Mouse (Mus musculus): Measurements from ENCODE around the gene Myo18b. TPM values are rescaled to one million over a fixed set of nuclear protein-coding genes. Genes with fewer than 3 reads are reported as not detected.

Myo18b gene
- polyA plus RNA-seq, 1 experiment from 2014 or later: 0.14 TPM

DNA sequence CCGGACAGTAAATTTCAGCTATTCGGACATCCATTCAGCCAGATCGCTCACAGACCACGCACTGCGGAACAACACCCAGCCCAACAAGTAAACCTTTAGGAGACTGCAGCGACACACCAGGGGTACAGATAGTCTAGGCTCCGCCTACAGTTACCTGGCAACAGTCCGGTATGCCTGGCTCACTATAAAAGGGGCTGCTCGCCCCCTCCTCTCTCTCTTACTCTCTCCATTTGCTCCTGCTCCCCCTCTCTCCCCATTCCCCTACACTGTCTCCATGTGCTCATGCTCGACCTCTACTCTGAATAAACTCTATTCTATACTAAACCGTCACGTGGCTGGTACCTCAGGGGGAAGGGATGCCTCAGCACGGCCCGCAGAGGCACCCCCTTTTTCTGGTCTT is 240.6 kb downstream of the Myo18b start:
- Histone ChIP-seq H3K4me3 (ENCODE audit: low read depth, low read length) (no peak overlapping the region), H3K27me3 (ENCODE audit: control insufficient read depth, insufficient read depth, low read length) (peaks cover 3% of the 10 kb centered on the region), H3K4me1 (ENCODE audit: control insufficient read depth, insufficient read depth, low read length) (peaks cover 2% of the 10 kb centered on the region), H3K9ac (replicated peaks; ENCODE audit: low read length) (no peak overlapping the region), H3K4me2 (ENCODE audit: low read depth, low read length) (peak overlapping the region; percentile 19), H3K27ac (replicated peaks; ENCODE audit: low read depth, low read length) (no peak overlapping the region), H3K36me3 (replicated peaks; ENCODE audit: control insufficient read depth, insufficient read depth, low read depth, low read length) (no peaks in the 10 kb centered on the region), H3K9me3 (replicated peaks; ENCODE audit: control insufficient read depth, low read length) (no peaks in the 10 kb centered on the region)
- peak; percentile 61 for ATAC-seq (replicated peaks; ENCODE audit: insufficient number of reproducible peaks, low FRiP score, low TSS enrichment, low read depth)
- WGBS: 4% methylated on average over 14 of the region's 14 CpGs
- no peak for DNase-seq (ENCODE audit: low spot score)

DNA sequence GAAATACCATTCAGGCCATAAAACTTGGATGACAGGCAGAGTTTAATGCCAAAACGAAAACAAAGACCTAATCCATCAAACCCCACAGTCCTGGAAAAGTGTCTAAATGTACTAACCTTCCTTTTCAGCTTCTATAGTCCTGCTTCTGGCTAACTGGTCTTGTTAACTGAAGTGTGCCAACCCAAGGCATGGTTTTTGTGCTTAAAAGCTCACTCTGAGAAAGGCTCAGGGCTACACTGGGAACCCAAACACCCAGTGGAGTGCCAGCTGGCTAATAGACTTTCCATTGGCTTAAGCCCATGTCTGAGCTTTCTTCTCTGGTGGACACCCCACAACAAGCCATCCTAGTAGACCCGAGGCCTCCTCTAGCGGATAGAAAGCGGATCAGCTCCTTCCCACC is 244.1 kb downstream of the Myo18b start:
- Histone ChIP-seq H3K4me3 (ENCODE audit: low read depth, low read length) (no peak overlapping the region), H3K27ac (replicated peaks; ENCODE audit: low read depth, low read length) (no peak overlapping the region), H3K4me2 (ENCODE audit: low read depth, low read length) (no peak overlapping the region), H3K9me3 (replicated peaks; ENCODE audit: control insufficient read depth, low read length) (no peaks in the 10 kb centered on the region), H3K9ac (replicated peaks; ENCODE audit: low read length) (no peak overlapping the region), H3K36me3 (replicated peaks; ENCODE audit: control insufficient read depth, insufficient read depth, low read depth, low read length) (no peaks in the 10 kb centered on the region), H3K4me1 (ENCODE audit: control insufficient read depth, insufficient read depth, low read length) (peaks cover 2% of the 10 kb centered on the region), H3K27me3 (ENCODE audit: control insufficient read depth, insufficient read depth, low read length) (peaks cover 3% of the 10 kb centered on the region)
- ATAC-seq (replicated peaks; ENCODE audit: insufficient number of reproducible peaks, low FRiP score, low TSS enrichment, low read depth) (no peak), DNase-seq (ENCODE audit: low spot score) (no peak)
- WGBS: 81% methylated on average over 4 of the region's 4 CpGs

GRCm38 (mm10) chr5:112649164-112649702 is 246.9 kb downstream of the Myo18b start:
- Histone ChIP-seq H3K4me3 (ENCODE audit: low read depth, low read length) (no peak overlapping the region), H3K36me3 (replicated peaks; ENCODE audit: control insufficient read depth, insufficient read depth, low read depth, low read length) (no peaks in the 10 kb centered on the region), H3K4me1 (ENCODE audit: control insufficient read depth, insufficient read depth, low read length) (no peaks in the 10 kb centered on the region), H3K4me2 (ENCODE audit: low read depth, low read length) (no peak overlapping the region), H3K27me3 (ENCODE audit: control insufficient read depth, insufficient read depth, low read length) (no peaks in the 10 kb centered on the region), H3K9me3 (replicated peaks; ENCODE audit: control insufficient read depth, low read length) (no peaks in the 10 kb centered on the region), H3K27ac (replicated peaks; ENCODE audit: low read depth, low read length) (no peak overlapping the region), H3K9ac (replicated peaks; ENCODE audit: low read length) (no peak overlapping the region)
- DNase-seq (ENCODE audit: low spot score) (no peak), ATAC-seq (replicated peaks; ENCODE audit: insufficient number of reproducible peaks, low FRiP score, low TSS enrichment, low read depth) (no peak)
- 84% methylated on average over 6 of the region's 6 CpGs for WGBS

DNA sequence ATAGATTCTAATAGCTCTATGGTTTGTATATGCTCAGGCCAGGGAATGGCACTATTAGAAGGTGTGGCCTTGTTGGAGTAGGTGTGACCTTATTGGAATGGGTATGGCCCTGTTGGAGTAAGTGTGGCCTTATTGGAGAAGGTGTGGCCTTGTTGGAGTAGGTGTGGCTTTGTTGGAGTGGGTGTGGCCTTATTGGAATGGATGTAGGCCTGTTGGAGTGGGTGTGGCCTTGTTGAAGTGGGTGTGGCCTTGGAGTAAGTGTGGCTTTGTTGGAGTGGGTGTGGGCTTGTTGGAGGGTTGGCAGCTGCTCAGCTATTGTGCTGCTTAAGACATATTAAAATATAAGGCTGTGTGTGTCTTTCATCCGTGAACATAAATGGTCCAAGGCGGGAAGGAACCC is 249.3 kb downstream of the Myo18b start:
- no peaks in the 10 kb centered on the region for H3K36me3 ChIP-seq (replicated peaks; ENCODE audit: control insufficient read depth, insufficient read depth, low read depth, low read length)
- no peaks in the 10 kb centered on the region for H3K4me1 ChIP-seq (ENCODE audit: control insufficient read depth, insufficient read depth, low read length)
- ATAC-seq (replicated peaks; ENCODE audit: insufficient number of reproducible peaks, low FRiP score, low TSS enrichment, low read depth) (no peak), DNase-seq (ENCODE audit: low spot score) (no peak)
- H3K4me3 ChIP-seq (ENCODE audit: low read depth, low read length): no peak overlapping the region
- no peak overlapping the region for H3K4me2 ChIP-seq (ENCODE audit: low read depth, low read length)
- H3K9me3 ChIP-seq (replicated peaks; ENCODE audit: control insufficient read depth, low read length): no peaks in the 10 kb centered on the region
- no peaks in the 10 kb centered on the region for H3K27me3 ChIP-seq (ENCODE audit: control insufficient read depth, insufficient read depth, low read length)
- H3K9ac ChIP-seq (replicated peaks; ENCODE audit: low read length): no peak overlapping the region
- WGBS: 91% methylated on average over 2 of the region's 2 CpGs
- no peak overlapping the region for H3K27ac ChIP-seq (replicated peaks; ENCODE audit: low read depth, low read length)

DNA sequence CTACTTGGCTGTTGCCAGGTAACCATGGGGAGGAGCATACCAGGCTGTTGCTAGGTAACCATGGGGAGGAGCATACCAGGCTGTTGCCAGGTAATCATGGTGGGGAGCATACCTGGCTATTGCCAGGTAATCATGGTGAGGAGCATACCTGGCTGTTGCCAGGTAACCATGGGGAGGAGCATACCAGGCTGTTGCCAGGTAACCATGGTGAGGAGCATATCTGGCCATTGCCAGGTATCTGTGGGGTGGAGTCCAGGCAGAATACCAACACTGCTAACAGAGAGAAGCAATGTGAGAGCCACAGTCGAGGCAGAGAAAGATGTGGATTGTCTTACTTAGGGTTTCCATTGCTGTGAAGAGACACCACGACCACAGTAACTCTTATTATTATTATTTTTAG is 250.6 kb downstream of the Myo18b start:
- Histone ChIP-seq H3K27ac (replicated peaks; ENCODE audit: low read depth, low read length) (no peak overlapping the region), H3K36me3 (replicated peaks; ENCODE audit: control insufficient read depth, insufficient read depth, low read depth, low read length) (no peaks in the 10 kb centered on the region), H3K9me3 (replicated peaks; ENCODE audit: control insufficient read depth, low read length) (no peaks in the 10 kb centered on the region), H3K4me1 (ENCODE audit: control insufficient read depth, insufficient read depth, low read length) (no peaks in the 10 kb centered on the region), H3K4me3 (ENCODE audit: low read depth, low read length) (no peak overlapping the region), H3K27me3 (ENCODE audit: control insufficient read depth, insufficient read depth, low read length) (no peaks in the 10 kb centered on the region), H3K9ac (replicated peaks; ENCODE audit: low read length) (no peak overlapping the region), H3K4me2 (ENCODE audit: low read depth, low read length) (no peak overlapping the region)
- DNase-seq (ENCODE audit: low spot score) (no peak), ATAC-seq (replicated peaks; ENCODE audit: insufficient number of reproducible peaks, low FRiP score, low TSS enrichment, low read depth) (no peak)
- WGBS: 85% methylated on average over 2 of the region's 2 CpGs

DNA sequence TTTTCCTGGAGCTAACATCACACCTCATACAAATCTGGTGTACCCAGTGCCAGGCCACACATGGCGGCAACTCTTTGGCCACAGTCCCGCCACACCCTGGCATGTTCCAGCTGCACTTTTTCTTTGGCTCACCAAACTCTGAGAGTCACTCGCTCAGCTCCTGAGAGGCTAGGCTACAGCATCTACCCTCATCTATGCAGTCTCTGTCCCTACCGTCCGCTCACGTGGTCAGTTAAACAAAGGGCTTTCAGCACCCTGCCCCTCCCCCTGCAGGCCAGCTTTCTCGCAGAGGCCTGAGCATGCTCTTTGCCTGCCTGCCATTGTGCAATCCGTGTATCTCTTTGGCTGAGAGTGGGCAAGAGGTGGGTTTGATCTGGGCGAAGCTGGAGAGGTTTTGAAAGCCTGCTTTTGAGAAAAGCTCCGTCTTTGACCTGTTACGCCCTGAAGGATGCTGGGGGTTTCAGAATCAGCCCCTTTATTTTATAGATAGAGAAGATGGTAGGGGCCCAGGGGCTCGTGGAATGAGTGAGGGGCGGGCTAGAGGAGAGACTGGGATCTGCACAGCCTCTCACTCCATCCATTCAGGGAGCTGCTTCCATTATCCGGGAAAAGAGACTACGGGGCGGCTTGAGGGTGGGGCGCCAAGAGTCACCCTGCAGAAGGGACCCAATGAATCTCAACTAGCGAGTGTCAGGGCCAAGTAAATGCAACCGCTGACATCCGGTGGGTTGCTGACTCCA is 252.5 kb downstream of the Myo18b start:
- Histone ChIP-seq H3K4me3 (ENCODE audit: low read depth, low read length) (no peak overlapping the region), H3K4me2 (ENCODE audit: low read depth, low read length) (no peak overlapping the region), H3K27me3 (ENCODE audit: control insufficient read depth, insufficient read depth, low read length) (no peaks in the 10 kb centered on the region), H3K9me3 (replicated peaks; ENCODE audit: control insufficient read depth, low read length) (no peaks in the 10 kb centered on the region; the same call in 1 of the 2 replicates), H3K4me1 (ENCODE audit: control insufficient read depth, insufficient read depth, low read length) (no peaks in the 10 kb centered on the region), H3K36me3 (replicated peaks; ENCODE audit: control insufficient read depth, insufficient read depth, low read depth, low read length) (no peaks in the 10 kb centered on the region), H3K9ac (replicated peaks; ENCODE audit: low read length) (peak overlapping the region; percentile 14; the same call in 1 of the 2 replicates), H3K27ac (replicated peaks; ENCODE audit: low read depth, low read length) (no peak overlapping the region)
- 34% methylated on average over 19 of the region's 20 CpGs for WGBS
- DNase-seq (ENCODE audit: low spot score) (peak; percentile 67), ATAC-seq (replicated peaks; ENCODE audit: insufficient number of reproducible peaks, low FRiP score, low TSS enrichment, low read depth) (peak; percentile 81)

- Histone ChIP-seq H3K4me2 (ENCODE audit: low read depth, low read length) (no peak overlapping the region), H3K4me1 (ENCODE audit: control insufficient read depth, insufficient read depth, low read length) (no peaks in the 10 kb centered on the region)
These were observed 253.4 kb downstream of the Myo18b start for GRCm38 (mm10) chr5:112642731-112643130.

GRCm38 (mm10) chr5:112641770-112642169 is 254.4 kb downstream of the Myo18b start:
- no peaks in the 10 kb centered on the region for H3K36me3 ChIP-seq (replicated peaks; ENCODE audit: control insufficient read depth, insufficient read depth, low read depth, low read length)
- no peaks in the 10 kb centered on the region; the same call in 1 of the 2 replicates for H3K9me3 ChIP-seq (replicated peaks; ENCODE audit: control insufficient read depth, low read length)
- H3K4me1 ChIP-seq (ENCODE audit: control insufficient read depth, insufficient read depth, low read length): no peaks in the 10 kb centered on the region
- ATAC-seq (replicated peaks; ENCODE audit: insufficient number of reproducible peaks, low FRiP score, low TSS enrichment, low read depth) (no peak), DNase-seq (ENCODE audit: low spot score) (no peak)
- no peak overlapping the region for H3K4me3 ChIP-seq (ENCODE audit: low read depth, low read length)
- no peak overlapping the region for H3K9ac ChIP-seq (replicated peaks; ENCODE audit: low read length)
- H3K27me3 ChIP-seq (ENCODE audit: control insufficient read depth, insufficient read depth, low read length): no peaks in the 10 kb centered on the region
- H3K27ac ChIP-seq (replicated peaks; ENCODE audit: low read depth, low read length): no peak overlapping the region
- no peak overlapping the region for H3K4me2 ChIP-seq (ENCODE audit: low read depth, low read length)

More at GRCm38 (mm10) chr5:112642731-112643130, 253.4 kb downstream of the Myo18b start:
- Histone ChIP-seq H3K9ac (replicated peaks; ENCODE audit: low read length) (no peak overlapping the region), H3K9me3 (replicated peaks; ENCODE audit: control insufficient read depth, low read length) (no peaks in the 10 kb centered on the region; the same call in 1 of the 2 replicates), H3K27me3 (ENCODE audit: control insufficient read depth, insufficient read depth, low read length) (no peaks in the 10 kb centered on the region), H3K4me3 (ENCODE audit: low read depth, low read length) (no peak overlapping the region), H3K27ac (replicated peaks; ENCODE audit: low read depth, low read length) (no peak overlapping the region), H3K36me3 (replicated peaks; ENCODE audit: control insufficient read depth, insufficient read depth, low read depth, low read length) (no peaks in the 10 kb centered on the region)
- WGBS: 62% methylated on average over 10 of the region's 10 CpGs
- DNase-seq (ENCODE audit: low spot score) (peak; percentile 43), ATAC-seq (replicated peaks; ENCODE audit: insufficient number of reproducible peaks, low FRiP score, low TSS enrichment, low read depth) (no peak)

Measured in embryonic facial prominence, embryonic 11.5 days (tissue).